Mouse (Mus musculus): ENCODE data around the gene Ube4b.

The Ube4b gene

DNA sequence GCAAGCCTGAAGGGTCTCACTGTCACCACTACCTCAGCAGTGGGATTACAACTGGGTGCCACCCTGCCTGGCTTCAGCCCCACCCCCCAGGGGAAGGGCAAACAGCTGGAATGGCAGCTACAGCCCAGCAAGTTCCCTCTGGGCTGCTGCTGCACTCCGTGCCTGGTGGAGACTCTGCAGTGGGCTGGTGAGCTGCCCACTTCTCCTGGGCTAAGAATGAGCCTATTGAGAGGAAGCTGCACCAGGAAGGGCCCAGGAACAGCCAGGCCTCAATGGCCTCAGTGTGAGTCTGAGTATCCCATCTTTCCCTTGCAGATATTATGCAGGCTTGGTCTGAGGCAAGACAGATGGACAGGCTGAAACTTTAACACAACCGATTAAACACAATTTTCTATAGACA is 88.4 kb downstream of the Ube4b start:
- DNase-seq (ENCODE audit: low spot score) = no peak

DNA sequence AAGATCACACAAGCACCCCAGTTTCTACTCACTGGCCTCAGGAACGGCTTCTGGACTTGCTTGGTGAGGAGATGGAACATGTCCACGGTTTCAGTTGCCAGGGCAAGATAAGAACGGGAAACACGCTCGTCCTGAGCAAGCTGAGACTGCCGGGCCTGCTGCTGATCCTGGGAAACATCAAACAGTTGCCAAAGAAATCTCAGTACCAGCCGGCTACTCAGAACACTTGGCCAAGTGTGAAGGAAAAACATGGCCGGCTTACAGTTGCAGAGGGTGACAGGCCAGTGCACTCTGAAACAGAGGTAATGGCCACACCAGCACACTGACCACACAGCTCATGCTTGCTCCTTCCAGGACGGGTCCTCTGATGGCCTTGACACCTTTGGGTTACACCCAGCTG is 89.2 kb downstream of the Ube4b start:
- no peak for DNase-seq (ENCODE audit: low spot score)

DNA sequence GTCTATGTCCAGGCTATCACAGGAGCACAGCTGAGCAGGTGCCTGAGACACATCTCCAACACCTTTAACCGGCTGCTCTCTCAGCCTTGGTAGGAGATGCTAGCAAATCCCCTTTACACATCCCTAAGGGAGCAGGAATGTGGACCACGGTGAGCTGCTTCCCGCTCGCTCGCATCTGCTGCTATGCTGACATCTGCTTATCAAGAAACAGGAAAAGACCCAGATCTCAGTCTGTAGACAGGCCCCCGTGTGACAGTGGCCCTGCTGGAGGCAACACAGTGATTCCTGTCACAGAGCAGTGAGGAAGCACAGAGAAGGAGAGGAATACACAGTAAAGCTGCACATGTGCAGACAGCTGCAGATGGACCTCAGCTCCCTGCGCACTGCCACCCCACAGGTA is 90.2 kb downstream of the Ube4b start:
- no peak for DNase-seq (ENCODE audit: low spot score)

DNA sequence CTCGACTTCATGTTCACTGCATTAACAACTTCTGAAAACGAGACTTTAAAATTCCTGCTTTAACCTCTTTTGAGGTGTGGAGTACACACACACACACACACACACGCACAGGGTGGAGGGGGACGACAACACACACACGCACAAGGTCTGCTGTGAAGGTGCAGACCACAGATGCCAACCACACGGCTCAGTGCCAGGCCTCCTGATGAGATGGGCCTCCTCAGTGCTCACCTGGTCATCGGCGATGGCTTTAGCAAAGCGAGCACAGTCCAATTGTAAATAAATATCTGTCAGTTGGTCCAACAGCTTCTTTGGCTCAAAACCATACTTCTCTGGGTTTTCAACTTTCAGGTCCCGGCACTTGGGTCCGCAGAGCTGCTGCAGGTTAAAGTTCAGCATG is 91.7 kb downstream of the Ube4b start:
- no peak for DNase-seq (ENCODE audit: low spot score)

DNA sequence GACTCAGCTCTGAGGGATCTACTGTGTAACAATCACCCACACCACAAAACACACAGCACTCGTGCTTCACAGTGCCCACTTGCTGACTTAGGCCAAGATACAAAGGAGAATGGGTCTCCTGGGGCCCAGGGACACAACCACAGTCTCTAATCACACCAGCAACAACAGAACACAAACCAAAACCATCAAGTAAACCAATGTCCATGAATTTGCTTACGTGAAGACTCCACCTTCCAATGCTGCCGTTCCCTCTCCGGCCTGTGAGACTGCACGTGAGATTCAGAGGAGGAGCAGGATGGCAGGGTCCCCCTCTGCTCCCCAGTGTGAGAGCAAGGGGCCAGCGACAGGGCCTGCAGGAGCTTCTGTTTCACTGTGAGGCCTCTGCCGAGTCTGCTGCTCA is 93.8 kb downstream of the Ube4b start:
- no peak for DNase-seq (ENCODE audit: low spot score)

DNA sequence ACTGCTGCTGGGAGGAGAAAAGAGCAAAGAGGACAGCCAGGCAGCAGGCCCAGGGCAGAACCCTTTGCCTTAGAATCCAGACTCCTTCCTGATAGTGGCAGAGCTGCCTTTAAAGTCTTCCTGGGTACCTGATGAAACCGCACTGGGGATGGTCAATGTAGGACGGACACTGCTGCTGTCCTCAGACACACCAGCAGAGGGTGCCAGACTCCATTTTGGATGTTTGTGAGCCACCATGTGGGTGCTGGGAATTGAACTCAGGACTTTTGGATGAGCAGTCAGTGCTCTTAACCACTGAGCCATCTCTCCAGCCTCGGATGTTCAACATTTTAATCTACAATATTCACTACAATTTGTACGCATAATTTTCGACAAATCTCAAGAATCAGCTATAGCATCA is 96.1 kb downstream of the Ube4b start:
- DNase-seq (ENCODE audit: low spot score) = no peak

DNA sequence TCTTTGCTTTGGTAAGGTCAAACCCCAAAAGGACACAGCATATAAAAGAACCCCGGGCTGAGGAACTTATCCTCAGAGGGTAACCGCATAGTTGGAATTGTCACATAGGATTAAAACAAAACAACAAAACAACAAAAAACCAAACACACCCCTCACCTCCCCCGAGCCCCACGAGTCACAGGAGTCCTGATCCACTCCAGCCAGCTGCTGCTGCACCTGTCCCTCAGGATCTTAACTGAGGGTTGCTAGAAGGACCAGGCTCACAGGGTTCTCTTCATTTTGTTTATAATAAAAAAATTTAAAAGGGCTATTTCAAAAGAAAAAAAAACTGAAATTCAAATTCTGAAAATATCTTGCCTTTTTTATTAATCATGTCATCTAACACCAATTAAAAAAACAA is 97.8 kb downstream of the Ube4b start:
- no peak for DNase-seq (ENCODE audit: low spot score)

DNA sequence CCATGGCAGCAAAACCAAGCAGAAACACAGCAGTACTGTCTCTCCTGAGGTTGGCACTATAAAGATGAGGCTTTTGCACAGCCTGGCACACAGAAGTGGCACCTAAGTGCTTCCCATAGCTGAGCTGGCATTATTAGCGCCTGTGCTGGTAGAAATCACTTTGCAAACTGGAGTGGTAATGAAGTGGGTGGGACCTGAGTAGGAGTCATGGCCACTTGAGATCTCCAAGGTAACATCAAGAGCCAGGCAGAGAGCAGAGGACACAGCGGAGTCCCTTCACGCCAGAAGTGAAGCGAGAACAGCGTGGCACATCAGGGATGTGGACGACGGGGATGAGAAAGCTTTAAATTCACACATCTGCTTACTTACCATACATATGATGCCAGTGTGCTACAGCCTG is 99.3 kb downstream of the Ube4b start:
- DNase-seq (ENCODE audit: low spot score) = no peak

DNA sequence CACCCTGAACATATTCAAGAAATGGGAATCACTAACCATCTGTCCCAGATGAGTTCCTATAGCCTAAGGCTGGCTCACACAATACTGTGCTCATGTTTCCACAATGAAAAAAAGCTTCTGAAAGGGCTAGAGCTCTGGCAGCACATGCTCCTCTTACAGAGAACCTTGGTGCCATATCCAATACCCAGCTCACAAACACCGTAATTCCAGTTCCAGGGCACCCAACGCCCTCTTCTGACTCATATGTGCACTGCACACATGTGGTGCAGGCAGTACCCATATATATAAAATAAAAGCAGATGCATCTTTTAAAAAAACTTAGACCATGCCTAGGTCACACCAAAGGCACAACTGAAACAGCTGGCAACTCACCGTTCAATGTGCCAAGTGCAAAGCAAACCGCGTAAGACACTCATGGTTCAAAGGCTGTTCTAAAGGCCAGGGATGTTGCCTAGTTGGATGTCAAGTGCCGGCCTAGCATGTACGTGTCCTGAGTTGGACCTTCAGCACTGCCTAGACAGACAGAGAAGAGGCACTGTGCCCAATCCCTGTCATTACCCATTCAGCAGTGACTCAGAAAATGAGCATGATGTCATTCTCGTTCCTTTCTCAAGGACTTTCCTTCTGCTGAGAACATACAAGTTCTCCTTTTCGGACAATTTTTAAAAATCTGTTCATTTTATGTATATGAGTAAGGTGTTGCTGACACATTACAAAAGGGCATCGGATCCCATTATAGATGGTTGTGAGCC is 101.0 kb downstream of the Ube4b start:
- DNase-seq (ENCODE audit: low spot score) = no peak

DNA sequence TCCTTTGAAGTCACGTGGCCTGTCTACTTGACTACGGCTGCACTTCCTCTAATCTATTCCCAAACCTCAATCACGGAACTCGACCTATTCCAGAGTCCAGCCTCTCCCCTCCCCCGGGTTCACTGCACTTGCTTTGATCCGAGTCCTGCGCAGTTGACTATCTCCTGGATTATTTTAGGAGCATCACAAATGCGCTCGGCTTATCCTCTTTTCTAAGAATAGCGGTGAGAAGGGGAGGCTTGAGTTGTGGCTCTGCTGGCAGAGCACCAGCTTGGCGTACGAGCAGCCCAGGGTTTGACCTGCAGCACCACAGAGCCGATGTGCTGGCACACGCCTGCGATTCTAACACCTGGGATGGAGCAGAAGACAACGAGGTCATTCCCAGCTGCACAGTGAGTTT is 102.8 kb downstream of the Ube4b start:
- no peak for DNase-seq (ENCODE audit: low spot score)

DNA sequence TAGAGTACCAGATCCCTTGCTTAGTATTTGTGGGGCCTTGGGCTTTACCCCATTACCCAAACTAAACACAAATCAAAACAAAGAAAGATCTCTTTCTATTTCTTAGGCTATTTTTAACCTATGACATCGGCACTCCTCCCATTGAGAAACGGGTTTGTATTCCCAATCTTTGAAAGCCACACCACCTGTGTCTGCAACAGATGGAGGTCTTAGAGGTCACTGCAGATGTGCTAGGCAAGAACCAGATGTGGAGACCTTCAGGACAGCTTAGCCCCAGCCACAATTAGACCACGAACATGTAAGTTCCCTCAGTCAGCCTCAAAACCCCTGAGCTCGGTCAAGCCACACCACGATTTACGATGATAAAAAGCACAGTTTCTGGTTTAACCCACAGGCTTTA is 103.8 kb downstream of the Ube4b start:
- DNase-seq (ENCODE audit: low spot score) = no peak

DNA sequence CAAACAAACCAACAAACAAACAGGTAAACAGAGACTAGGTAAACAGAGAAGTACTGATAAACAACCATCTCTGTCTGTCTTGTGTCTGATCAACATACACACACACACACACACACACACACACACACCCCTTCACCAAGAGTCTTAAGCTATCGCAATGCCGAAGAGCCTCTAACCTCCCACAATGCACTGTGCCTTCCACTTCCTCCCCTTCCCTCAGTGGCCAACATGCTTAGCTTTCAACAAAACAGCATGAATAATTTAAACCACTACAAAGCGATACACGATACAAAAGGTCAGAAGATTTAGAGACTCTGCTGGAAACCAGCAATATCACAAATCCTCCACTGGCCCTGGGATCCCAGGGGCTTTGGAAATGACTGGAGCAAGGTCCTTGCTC is 104.3 kb downstream of the Ube4b start:
- DNase-seq (ENCODE audit: low spot score) = no peak

DNA sequence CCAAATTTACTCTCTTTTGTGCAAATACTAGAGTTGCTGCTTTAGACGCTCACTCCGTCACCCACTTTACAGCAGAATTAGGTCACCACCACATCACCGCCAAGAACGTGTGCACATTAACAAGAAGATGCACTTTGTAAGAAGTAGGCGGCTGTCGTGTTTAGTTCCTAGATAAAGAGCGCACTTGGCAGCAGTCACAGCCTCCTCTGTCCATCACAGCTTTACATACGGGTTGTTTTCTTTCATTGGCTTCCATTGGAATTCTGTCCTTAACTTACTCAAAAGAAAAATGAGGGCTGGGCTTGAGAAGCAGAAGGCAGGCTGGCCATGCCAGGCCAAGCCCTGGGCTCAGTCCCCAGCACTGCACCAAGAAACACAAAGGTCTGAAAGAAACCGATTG is 107.5 kb downstream of the Ube4b start:
- DNase-seq (ENCODE audit: low spot score) = no peak

DNA sequence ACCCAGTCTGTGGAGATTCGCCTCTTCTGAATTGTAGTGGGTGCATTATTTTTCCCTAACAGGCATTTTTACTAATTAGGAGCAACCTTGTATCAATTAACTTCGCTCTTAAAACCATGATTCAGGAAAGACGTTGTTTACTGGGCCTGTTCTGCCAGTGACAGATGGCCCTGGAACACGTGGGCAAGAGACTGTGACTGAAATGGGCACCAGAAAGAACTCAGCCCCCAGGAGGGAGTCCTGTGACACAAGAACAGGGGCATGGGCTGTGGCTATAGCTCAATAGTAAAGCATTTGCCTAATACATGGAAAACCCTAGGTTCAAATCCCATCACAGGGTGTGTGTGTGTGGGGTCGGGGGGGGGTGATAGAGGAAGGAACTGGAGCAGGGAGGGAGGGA is 109.2 kb downstream of the Ube4b start:
- no peak for DNase-seq (ENCODE audit: low spot score)

DNA sequence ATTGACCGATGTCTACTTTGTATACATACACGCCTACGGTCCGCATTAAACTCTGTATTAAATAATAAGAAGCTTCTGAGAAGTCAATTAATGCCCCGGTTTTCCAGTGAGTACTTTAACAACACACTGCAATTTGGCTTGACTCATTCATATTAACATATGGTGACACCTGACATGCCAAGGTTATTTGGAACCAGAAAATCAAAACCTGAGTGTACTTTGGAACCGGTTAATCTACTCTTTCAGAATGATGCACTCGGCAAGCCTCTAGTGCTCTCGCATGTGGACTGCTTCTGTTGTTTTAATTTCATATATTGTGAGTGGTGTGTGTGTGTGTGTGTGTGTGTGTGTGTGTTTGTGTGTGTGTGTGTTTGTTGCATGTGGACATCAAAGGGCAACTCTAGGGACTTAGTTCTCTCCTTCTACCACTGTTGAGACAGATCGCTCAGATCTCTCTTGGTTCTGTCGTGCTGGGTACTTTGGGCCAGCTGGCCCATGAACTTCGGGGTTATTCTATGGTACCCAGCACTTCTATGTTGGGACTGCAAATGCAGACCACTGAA is 112.2 kb downstream of the Ube4b start:
- no peak for DNase-seq (ENCODE audit: low spot score)

DNA sequence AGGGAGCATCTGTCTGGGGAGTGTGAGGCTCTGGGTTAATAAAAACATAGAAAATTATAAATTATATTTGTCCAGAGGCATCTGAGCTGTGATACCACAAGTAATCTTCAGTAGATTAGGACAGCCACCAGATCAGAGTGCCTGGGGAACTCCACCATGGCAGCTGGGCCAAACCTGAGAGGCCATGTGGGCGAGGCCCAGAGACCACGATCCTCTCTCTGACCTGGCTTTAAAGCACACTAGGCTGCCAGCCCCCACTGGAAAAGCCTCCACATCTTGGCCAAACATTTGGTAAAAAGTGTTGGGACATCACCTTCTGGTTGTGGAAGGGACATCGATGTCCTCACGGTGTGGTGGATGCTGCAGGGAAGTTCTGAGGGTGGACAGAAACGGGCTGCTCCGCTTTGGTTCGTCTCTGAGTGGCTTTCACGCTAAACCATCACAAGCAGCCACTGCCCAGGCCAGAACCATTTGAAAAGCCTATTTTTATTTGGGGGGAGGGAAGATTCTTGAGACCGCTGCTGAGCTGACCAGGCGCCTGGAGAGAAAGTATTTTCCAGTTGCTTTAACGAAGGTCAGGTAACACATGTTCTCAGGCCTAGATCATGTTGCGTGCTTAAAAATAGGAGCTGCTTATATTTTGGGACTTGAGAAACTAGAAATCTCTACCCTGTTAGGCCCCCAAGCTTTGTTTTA is 112.8 kb downstream of the Ube4b start:
- DNase-seq (ENCODE audit: low spot score) = no peak

DNA sequence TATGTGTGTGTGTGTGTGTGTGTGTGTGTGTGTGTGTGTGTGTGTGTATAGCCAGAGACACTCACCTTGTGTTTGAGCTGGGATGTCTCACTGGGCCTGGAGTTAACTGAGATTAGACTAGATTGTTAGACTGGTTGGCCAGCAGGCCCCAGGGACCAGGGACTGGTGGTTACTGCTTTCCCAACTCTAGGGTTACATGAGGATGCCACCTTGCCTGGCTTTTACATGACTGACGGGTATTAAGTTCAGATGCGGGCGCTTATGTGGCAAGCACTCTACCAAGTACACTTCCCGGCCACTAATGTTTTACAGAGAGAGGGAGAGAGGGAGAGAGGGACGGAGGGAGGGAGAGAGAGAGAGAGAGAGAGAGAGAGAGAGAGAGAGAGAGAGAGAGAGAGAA is 114.6 kb downstream of the Ube4b start:
- no peak for DNase-seq (ENCODE audit: low spot score)

DNA sequence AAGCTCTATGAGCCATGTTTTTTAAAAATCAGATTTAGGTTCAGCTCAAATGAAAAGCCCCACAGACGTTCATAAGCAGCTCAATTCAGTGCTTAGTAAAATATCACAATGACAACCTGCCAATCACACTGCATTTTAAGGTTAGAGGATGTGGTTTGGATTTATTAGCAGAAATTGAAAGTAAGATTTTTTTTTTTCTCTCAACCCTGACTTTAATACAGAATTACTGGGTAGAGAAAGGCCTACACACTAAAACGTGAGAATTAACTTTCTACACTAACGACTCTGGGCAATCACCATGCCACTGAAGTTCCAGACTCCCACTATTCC is 118.1 kb downstream of the Ube4b start:
- DNase-seq (ENCODE audit: low spot score) = no peak

DNA sequence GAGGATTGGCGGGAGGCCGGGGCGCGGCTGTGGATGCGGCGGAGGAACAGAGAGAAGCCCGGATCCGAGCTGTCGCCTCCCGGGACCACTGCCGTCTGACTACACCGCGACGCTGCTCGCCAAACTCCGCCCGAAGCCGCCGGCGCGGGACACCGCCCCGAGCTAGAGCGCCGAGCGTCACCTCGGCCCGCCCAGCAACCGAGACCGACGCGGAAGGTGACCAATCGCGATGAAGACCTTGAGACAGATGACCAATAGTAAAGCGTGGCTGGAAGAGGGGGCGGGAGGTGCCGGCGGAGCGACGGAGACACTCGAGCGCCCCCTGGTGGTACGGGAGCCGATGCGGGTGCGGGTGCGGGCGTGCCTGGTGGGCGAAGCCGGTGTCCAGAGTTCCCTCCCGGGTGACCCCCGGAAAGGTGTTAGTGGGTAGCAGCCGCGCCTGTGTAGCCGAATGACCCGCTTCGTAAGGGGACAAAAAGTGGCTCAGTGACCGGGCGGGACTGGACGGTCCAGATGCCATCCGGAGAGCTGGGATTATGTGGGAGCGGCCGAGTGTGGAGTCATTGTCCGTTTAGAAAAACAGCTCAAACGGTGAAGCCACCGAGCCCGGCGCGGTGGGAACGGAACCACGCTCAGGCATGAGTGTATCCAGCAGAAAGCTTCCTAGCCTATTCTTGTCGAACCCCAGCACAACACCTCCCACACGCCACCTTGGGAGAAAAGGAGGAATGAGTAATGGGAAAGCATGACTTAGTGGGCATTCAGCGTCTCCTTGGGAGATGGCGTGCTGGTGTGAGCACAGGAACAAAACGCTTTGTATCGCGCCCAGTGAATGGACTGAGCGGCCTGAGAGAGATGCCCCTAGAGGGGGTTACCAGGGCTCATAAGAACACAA is 118.7 kb downstream of the Ube4b start, which contains the start of gene Kif1b:
Gene Kif1b (minus strand): TSS at position 98 of the 895 bp plus-strand sequence.
- peak; percentile 96 for DNase-seq (ENCODE audit: low spot score)

DNA sequence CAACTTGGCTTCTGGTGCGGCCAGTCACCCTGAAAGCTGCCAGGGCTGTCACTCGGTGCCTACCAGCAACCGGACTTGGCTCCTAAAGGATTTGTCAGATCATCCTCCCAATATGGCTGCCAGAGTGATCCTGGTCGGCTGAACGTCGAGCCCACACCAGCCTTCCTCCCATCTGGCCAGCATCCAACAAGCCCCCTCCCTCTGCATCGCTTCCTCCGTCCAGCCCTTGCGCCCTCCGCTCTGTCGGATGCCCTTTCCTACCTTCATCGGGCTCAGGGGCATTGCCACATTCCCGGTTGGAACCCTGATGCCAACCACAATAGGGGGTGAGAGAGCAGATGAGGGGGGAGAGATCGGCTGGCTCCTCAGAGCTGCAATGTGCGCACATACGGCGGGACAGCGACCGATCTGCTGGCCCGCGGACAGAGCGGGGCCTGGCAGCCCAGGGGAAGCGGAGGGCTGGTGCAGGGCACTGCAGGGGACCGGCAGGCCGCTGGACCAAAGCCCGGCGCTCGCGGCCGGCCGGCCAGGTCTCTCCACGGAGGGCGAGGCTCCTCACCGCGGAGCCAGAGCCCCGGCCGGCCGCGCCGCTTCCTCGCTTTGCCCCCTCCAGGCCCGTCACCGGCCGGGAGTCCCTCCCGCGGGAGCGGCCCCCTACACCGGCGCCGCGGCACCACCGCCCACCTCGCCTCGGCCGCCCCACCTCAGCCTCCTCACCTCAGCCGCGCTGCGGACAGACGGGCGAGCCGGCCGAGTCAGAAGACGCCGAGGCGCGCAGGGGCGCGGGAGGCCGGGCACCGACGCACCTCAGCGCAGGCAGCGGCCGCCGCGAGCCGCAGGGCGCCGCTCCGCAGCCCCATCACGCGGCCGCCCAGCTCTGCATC is 119.6 kb downstream of the Ube4b start:
- DNase-seq (ENCODE audit: low spot score) = peak; percentile 48

All from yolk sac, embryonic 10.5 days (tissue).